Mouse (Mus musculus) myocyte (in vitro differentiated cells): ENCODE results near the gene Gm3727. TPM values are rescaled to one million over a fixed set of nuclear protein-coding genes. Genes with fewer than 3 reads are reported as not detected.
"Not testable (repeated sequence)": the region's sequence is repeated elsewhere in the genome, so short reads cannot be mapped to it uniquely, and the experiment has no call there.

Source experiments
- H3K27me3 ChIP-seq: one replicate; pipeline ENCODE4 v1.6.1; 2011; ENCODE audit not compliant: control insufficient read depth, insufficient read depth, insufficient read length
- H3K36me3 ChIP-seq: one replicate; pipeline ENCODE4 v1.6.1; 2011; ENCODE audit not compliant: control insufficient read depth, insufficient read depth
- H3K4me2 ChIP-seq: one replicate; pipeline ENCODE4 v1.6.1; 2011; ENCODE audit warnings: low read depth, control low read depth
- H3K4me3 ChIP-seq: one replicate; pipeline ENCODE4 v1.5.1; 2011; ENCODE audit warnings: mild to moderate bottlenecking, control low read depth, moderate library complexity
- H3K79me2 ChIP-seq: one replicate; pipeline ENCODE4 v1.6.1; 2011; ENCODE audit not compliant: control insufficient read depth, insufficient read depth
- H3ac ChIP-seq: one replicate; pipeline ENCODE4 v1.6.1; 2011; ENCODE audit not compliant: control insufficient read depth, insufficient read length
- polyA plus RNA-seq: library from polyadenylated mRNA; unstranded; fragments of >200 nt; fragmentation: generic; extraction: Trizol; gene quantifications from one replicate; pipeline ENCODE4 v1.2.1, GENCODE M21; 2012; ENCODE audit warnings: missing spikeins

Gm3727 gene
- polyA plus RNA-seq: not detected

DNA sequence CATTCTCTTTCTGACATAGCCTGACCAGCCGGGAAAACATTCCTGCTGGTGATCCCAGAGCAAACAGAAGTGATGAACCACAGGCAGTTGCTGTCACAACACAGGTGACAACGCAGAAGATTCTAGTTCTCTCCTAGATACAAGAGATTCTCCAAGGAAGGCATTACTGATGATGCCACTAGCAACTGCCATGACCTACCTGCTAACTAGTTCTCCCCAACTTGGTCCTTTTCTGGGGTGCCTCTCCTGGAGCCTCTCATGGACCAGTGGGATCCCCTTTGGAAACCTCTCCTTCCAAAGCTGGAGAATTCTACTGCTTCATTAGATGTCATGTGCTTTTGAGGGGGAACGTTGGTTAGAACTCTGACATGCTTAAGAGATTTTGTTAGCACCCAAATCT, at the start of gene Gm3727:
Gene Gm3727 (minus strand): TSS at position 101 of the 400 bp plus-strand sequence.
- H3K27me3 ChIP-seq, H3K4me3 ChIP-seq, H3K36me3 ChIP-seq, H3K4me2 ChIP-seq, H3K79me2 ChIP-seq, H3ac ChIP-seq: not testable (repeated sequence)

DNA sequence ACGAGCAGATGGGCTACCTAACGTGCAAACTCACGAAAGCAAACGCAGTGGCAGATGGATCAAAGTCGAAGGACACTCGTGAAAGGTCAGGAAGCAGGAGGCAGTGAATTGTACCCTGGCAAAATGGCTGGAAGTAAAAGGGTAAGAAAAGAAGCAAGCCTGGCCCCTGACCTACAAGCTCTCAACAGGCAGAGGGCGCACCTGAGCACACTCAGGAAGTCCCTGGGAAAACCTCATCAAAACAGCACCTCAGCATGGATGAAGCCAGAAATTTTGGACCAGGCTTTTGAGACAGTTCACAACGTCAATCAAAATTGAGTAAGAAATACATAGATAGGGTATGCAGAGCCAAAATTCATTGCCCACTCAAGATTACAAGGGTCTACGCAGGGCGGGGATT, 21.0 kb downstream of the Gm3727 start:
- not testable (repeated sequence) for H3K36me3 ChIP-seq, H3K4me2 ChIP-seq, H3K79me2 ChIP-seq, H3K4me3 ChIP-seq, H3K27me3 ChIP-seq, H3ac ChIP-seq

Other genes starting within 250 kb of the Gm3727 start
- gene Gm10406, start 237.3 kb downstream of the Gm3727 start, polyA plus RNA-seq: not detected
- gene Gm3685, start 219.7 kb downstream of the Gm3727 start, polyA plus RNA-seq: not detected
- not detected for gene Gm3696, start 164.1 kb downstream of the Gm3727 start, polyA plus RNA-seq
- not detected for gene Gm6676, start 139.3 kb downstream of the Gm3727 start, polyA plus RNA-seq
- gene Gm3512, start 90.2 kb downstream of the Gm3727 start, polyA plus RNA-seq: not detected
- gene Gm16434, start 70.2 kb downstream of the Gm3727 start, polyA plus RNA-seq: not detected
- gene Gm3739, start 50.3 kb upstream of the Gm3727 start, polyA plus RNA-seq: not detected
- gene Gm5797, start 67.7 kb upstream of the Gm3727 start, polyA plus RNA-seq: not detected
- not detected for gene Gm8374, start 100.4 kb upstream of the Gm3727 start, polyA plus RNA-seq
- gene Gm3755, start 186.2 kb upstream of the Gm3727 start, polyA plus RNA-seq: not detected
- gene Gm3752, start 219.0 kb upstream of the Gm3727 start, polyA plus RNA-seq: not detected